Mouse (Mus musculus) liver, postnatal 0 days (tissue): ENCODE measurements around the gene Xpnpep3. TPM values are rescaled to one million over a fixed set of nuclear protein-coding genes. Genes with fewer than 3 reads are reported as not detected.
A peak's percentile ranks its signal among the peaks of the same experiment; 100 is the strongest.

Source experiments
- ATAC-seq: fragments of 200-750 bp; cut with Nextera tagmentation; 2 replicates; pipeline ENCODE4 v1.8.0; 2017; ENCODE audit warnings: mild to moderate bottlenecking, moderate library complexity
- DNase-seq: peaks from one replicate; pipeline ENCODE4 v3.0.0-alpha.2; 2016
- H3K27ac ChIP-seq: fragments of 300-500 bp; sonication (generic); 2 replicates; pipeline ENCODE4 v1.5.1; 2014; ENCODE audit warnings: antibody characterized with exemption, moderate library complexity, mild to moderate bottlenecking, low read depth
- H3K27me3 ChIP-seq: fragments of 300-500 bp; sonication (generic); 2 replicates; pipeline ENCODE4 v1.6.1; 2014; ENCODE audit warnings: low read length, control low read depth, mixed read lengths; ENCODE audit not compliant: insufficient read depth
- H3K36me3 ChIP-seq: fragments of 300-500 bp; sonication (generic); replicated peaks from 2 replicates; pipeline ENCODE4 v1.6.1; 2014; ENCODE audit warnings: mild to moderate bottlenecking, control low read depth, low read length, moderate library complexity, mixed read lengths; ENCODE audit not compliant: insufficient read depth
- H3K4me1 ChIP-seq: fragments of 300-500 bp; sonication (generic); 2 replicates; pipeline ENCODE4 v1.6.1; 2014; ENCODE audit warnings: antibody characterized with exemption, mild to moderate bottlenecking, control low read depth; ENCODE audit not compliant: insufficient read depth
- H3K4me2 ChIP-seq: fragments of 300-500 bp; sonication (generic); 2 replicates; pipeline ENCODE4 v1.6.1; 2014; ENCODE audit warnings: low read depth, mild to moderate bottlenecking, low read length, moderate library complexity, mixed read lengths
- H3K4me3 ChIP-seq: fragments of 300-500 bp; sonication (generic); 2 replicates; pipeline ENCODE4 v1.5.1; 2014; ENCODE audit warnings: low read depth, low read length
- H3K9ac ChIP-seq: fragments of 300-500 bp; sonication (generic); replicated peaks from 2 replicates; pipeline ENCODE4 v1.6.1; 2014; ENCODE audit warnings: mild to moderate bottlenecking, moderate library complexity
- H3K9me3 ChIP-seq: fragments of 300-500 bp; sonication (generic); 2 replicates; pipeline ENCODE4 v1.6.1; 2016; ENCODE audit warnings: mild to moderate bottlenecking, control low read depth, low read length, mixed read lengths
- CTCF ChIP-seq: sonication (generic); IDR thresholded peaks from 2 replicates; pipeline ENCODE4 v1.5.1; 2016; ENCODE audit warnings: antibody characterized with exemption, low read depth
- EP300 ChIP-seq: IDR thresholded peaks from 2 replicates; pipeline ENCODE4 v1.6.1; 2016; ENCODE audit warnings: antibody characterized with exemption, low read depth, mild to moderate bottlenecking
- WGBS: fragments of 180-500 bp; shearing (Covaris S2); extraction: QIAGEN DNeasy Blood & Tissue Kit; methylation state at CpG from one replicate; pipeline ENCODE4 v1.1.7; 2014; ENCODE audit not compliant: insufficient replicate concordance; 5-methylcytosine and 5-hydroxymethylcytosine counted together
- polyA plus RNA-seq: library from polyadenylated mRNA; unstranded; fragments of >200 nt; fragmentation: Nextera tagmentation; extraction: Ambion mirVana; gene quantifications from 2 replicates; pipeline ENCODE4 v1.2.1, GENCODE M21; 2015

Gene Xpnpep3
- polyA plus RNA-seq, 1 experiment from 2014 or later = 4.3 TPM

DNA sequence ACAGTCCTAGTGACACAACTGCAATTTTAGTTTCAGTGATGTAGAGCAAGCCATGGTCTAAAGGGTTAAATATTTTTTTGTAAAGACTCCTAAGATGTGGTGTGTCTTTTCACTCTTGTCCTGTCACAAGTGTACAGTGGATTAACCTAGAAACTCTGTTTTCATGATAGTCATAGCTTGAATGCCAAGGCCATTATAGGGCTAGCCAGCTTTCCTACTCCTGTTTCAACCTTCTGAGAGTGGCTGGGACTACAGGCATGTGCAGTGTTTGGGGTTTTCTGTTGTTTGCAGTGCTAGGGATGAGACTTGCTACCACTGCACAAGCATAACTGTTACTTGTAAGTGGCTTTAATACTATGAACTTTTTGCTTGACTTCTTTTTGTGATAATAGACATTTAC, 39.3 kb downstream of the Xpnpep3 start:
- Histone ChIP-seq H3K4me2 (no peak overlapping the region), H3K4me1 (no peaks in the 10 kb centered on the region), H3K4me3 (no peak overlapping the region), H3K36me3 (peaks cover 28% of the 10 kb centered on the region), H3K9me3 (no peaks in the 10 kb centered on the region), H3K9ac (no peak overlapping the region), H3K27me3 (no peaks in the 10 kb centered on the region), H3K27ac (no peak overlapping the region)
- ATAC-seq = no peak
- no peak for DNase-seq
- TF ChIP-seq EP300 (no peak), CTCF (no peak)

DNA sequence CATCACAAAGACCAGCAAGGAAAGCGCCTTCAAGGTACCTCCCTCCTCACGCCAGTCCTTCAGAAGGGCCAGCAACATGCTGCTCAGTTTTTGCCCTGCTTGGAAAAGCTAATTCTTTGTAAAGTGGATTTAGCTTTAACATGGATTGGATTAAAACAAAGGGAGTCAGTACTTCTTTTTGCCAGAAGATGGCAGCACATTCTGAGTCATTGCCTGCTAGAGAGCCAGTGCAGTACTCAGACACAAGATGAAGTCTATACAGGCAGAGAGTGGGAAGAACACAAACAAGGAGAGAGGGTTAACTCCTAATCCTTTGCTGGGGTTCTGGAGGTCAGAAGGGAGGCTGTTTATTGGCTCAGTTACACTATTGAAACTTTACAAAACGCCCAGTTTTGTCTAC, 48.5 kb downstream of the Xpnpep3 start:
- WGBS = 55% methylated on average over 3 of the region's 3 CpGs
- H3K4me1 ChIP-seq = no peaks in the 10 kb centered on the region
- no peak overlapping the region for H3K9ac ChIP-seq
- ATAC-seq (peak; percentile 47), DNase-seq (peak; percentile 57)
- no peak overlapping the region for H3K27ac ChIP-seq
- H3K27me3 ChIP-seq = no peaks in the 10 kb centered on the region
- H3K4me3 ChIP-seq = no peak overlapping the region
- H3K9me3 ChIP-seq = no peaks in the 10 kb centered on the region
- H3K4me2 ChIP-seq = no peak overlapping the region
- TF ChIP-seq EP300 (no peak), CTCF (peak; percentile 92)
- peaks cover 24% of the 10 kb centered on the region for H3K36me3 ChIP-seq

DNA sequence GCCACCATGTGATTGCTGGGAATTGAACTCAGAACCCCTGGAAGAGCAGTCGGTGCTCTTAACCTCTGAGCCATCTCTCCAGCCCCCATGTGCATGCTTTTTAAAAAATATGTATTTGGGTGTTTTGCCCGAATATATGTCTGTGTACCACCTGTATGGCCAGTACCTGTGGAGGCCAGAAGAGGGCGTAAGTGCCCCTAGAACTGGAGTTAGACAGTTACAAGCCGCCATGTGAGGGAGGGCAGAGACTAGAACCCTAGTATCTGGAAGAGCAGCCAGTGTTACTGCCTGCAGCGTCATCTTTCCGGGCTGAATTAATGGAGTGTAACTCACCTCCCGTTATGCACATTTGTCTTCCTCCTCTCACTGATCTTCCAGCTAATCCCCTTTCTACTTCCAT, 61.6 kb downstream of the Xpnpep3 start:
- no peak overlapping the region for H3K4me3 ChIP-seq
- peaks cover 3% of the 10 kb centered on the region; the same call in 1 of the 2 replicates for H3K9me3 ChIP-seq
- TF ChIP-seq CTCF (peak; percentile 20; the same call in 1 of the 2 replicates), EP300 (no peak)
- no peak for DNase-seq
- peaks cover 6% of the 10 kb centered on the region for H3K4me1 ChIP-seq
- peaks cover 4% of the 10 kb centered on the region; the same call in 1 of the 2 replicates for H3K36me3 ChIP-seq
- 84% methylated on average over 7 of the region's 7 CpGs for WGBS
- no peak for ATAC-seq
- H3K4me2 ChIP-seq = no peak overlapping the region
- no peak overlapping the region for H3K9ac ChIP-seq
- no peak overlapping the region for H3K27ac ChIP-seq
- H3K27me3 ChIP-seq = no peaks in the 10 kb centered on the region

DNA sequence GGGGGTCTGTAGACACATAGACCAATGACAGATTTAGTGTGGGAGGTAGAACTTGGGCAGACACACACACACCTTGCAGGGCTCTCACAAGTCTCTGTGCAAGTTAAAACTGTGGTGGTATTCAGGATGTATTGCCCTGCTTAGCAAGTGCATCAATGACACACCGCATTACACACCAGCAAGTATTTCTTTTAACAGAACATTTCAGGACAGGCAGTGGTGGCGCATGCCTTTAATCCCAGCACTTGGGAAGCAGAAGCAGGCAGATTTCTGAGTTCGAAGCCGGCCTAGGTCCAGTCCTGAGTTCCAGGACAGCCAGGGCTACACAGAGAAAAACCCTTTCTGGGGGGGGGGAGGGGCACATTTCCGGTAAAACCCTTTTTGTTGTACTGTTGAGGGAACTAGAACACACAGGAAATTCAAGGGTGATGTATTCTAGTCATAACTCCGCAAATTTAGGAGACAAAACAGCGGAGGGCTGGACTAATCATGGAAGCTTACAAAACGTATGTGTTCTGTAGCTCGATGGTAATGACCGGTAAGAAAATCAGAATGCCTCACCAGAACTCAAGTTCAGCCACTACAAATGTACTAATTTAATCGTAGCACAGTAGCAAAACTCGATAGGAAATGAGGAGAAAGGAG, 65.2 kb downstream of the Xpnpep3 start:
- peaks cover 13% of the 10 kb centered on the region for H3K4me1 ChIP-seq
- H3K4me3 ChIP-seq = peak overlapping the region; percentile 76
- peak overlapping the region; percentile 78 for H3K4me2 ChIP-seq
- DNase-seq (no peak), ATAC-seq (no peak)
- H3K9me3 ChIP-seq = peaks cover 3% of the 10 kb centered on the region; the same call in 1 of the 2 replicates
- H3K27me3 ChIP-seq = no peaks in the 10 kb centered on the region
- peaks cover 11% of the 10 kb centered on the region for H3K36me3 ChIP-seq
- 68% methylated on average over 12 of the region's 12 CpGs for WGBS
- TF ChIP-seq EP300 (no peak), CTCF (no peak)
- H3K27ac ChIP-seq = peak overlapping the region; percentile 93
- peak overlapping the region; percentile 68 for H3K9ac ChIP-seq

DNA sequence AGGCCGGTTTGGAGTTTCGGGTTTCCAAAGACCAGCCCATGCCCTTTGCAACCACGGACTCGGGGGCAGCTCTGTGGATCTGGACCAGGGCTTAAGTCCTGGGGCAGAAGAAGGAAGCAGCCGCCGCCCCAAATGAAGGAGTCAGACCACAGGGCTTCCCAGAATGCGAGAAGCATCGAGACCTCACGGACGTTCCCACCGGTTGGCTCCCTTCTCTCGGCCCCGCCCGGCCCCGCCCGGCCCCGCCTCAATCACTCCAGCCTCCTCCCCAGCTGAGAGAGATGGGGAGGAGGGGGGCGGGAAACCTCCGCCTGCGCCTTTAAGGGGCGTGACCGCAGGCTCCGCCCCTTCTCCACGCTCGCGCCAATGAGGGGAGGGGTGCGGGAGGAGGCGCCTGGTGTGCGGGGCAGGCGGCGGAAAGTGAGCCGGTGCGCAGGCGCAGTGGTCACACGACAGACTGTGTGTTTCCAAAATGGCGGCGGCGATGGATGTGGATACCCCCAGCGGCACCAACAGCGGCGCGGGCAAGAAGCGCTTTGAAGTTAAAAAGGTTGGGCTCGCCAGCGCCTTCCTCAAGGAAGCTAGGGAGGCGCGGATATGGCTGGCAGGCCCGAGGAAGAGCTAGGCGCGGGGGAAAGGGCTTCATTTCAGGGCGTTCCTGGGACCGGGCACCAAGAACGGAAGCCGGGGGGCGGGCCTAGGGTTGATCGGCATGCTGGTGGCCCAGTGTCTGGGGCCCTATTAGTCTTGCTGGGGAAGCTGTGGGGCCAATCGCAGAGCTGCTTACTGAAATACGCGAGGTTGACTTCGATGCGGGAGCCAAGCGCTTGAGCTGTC, 66.2 kb downstream of the Xpnpep3 start, which contains the start of gene Rbx1:
Gene Rbx1 (plus strand): TSS at position 396 of the 837 bp plus-strand sequence.
- TF ChIP-seq CTCF = no peak
- peak; percentile 8; the same call in 1 of the 2 replicates for TF ChIP-seq EP300
- peak within 1 kb of the TSS; percentile 78 for H3K4me2 ChIP-seq
- peak within 1 kb of the TSS; percentile 76 for H3K4me3 ChIP-seq
- H3K27me3 ChIP-seq = no peaks in the 10 kb centered on the region
- H3K9me3 ChIP-seq = peaks cover 3% of the 10 kb centered on the region; the same call in 1 of the 2 replicates
- peak within 1 kb of the TSS; percentile 68 for H3K9ac ChIP-seq
- peaks cover 17% of the 10 kb centered on the region for H3K36me3 ChIP-seq
- under 1% methylated on average over 56 of the region's 62 CpGs for whole genome bisulfite sequencing
- H3K27ac ChIP-seq = peak within 1 kb of the TSS; percentile 93
- peak; percentile 96 for ATAC-seq
- H3K4me1 ChIP-seq = peaks cover 13% of the 10 kb centered on the region
- DNase-seq = peak; percentile 99

DNA sequence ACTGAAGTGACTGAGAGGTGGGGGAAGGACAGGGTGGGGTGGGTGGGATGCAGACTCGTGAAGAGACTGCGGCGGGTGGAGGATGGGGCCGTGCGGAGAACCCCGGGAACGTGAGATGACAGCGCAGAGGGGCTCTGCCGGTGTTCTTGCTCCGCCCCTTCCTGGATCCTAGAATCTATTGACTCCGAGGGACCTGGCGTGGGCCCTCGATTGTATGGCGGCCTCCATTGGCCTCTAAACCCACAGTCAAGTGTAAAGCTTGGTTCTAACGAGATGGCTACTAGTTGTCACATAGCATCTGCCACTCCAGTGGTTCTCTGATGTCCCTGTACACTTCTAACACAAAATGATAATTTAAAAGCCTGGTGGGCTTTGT, 66.8 kb downstream of the Xpnpep3 start:
- no peaks in the 10 kb centered on the region for H3K27me3 ChIP-seq
- ATAC-seq (peak; percentile 52), DNase-seq (no peak)
- H3K9me3 ChIP-seq = peaks cover 3% of the 10 kb centered on the region; the same call in 1 of the 2 replicates
- H3K36me3 ChIP-seq = peaks cover 21% of the 10 kb centered on the region
- peak overlapping the region; percentile 76 for H3K4me3 ChIP-seq
- peak overlapping the region; percentile 93 for H3K27ac ChIP-seq
- WGBS = 0% methylated on average over 15 of the region's 15 CpGs
- TF ChIP-seq CTCF (no peak), EP300 (no peak)
- H3K4me2 ChIP-seq = peak overlapping the region; percentile 70
- peaks cover 13% of the 10 kb centered on the region for H3K4me1 ChIP-seq
- peak overlapping the region; percentile 58 for H3K9ac ChIP-seq
